Mouse (Mus musculus): Measurements from ENCODE around the gene Cmya5. TPM values are rescaled to one million over a fixed set of nuclear protein-coding genes. Genes with fewer than 3 reads are reported as not detected.

The Cmya5 gene
- polyA plus RNA-seq, 1 experiment = 0.04 TPM

DNA sequence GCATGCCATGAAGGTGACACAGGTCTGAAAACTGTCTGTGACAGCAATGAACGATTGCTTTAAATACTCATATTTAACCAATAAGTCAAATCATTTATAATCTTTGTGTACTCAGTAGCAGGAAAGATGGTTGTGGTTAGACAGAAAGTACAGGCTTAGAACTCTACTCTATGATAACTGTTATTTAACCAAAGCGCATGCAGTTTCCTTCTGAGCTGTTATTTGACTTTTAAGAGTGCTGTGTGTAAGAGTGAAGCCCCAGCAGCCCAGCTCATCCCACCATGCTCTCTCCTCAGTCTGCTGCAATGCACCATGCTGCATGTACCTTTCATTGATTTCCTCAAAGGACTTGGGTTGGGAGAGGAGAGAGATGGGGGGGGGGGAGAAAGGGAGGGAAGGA, 63.7 kb downstream of the Cmya5 start:
- no peaks in the 10 kb centered on the region for H3K4me1 ChIP-seq (ENCODE audit: control insufficient read depth, insufficient read depth, low read length)
- H3K9ac ChIP-seq (ENCODE audit: low read depth, poor library complexity, severe bottlenecking) = no peak overlapping the region
- H3K9me3 ChIP-seq (replicated peaks; ENCODE audit: control insufficient read depth, insufficient read depth, low read length, poor library complexity, severe bottlenecking) = no peaks in the 10 kb centered on the region; the same call in 1 of the 2 replicates
- H3K4me3 ChIP-seq (ENCODE audit: low read depth, low read length) = no peak overlapping the region
- no peak overlapping the region for H3K27ac ChIP-seq (ENCODE audit: insufficient read depth, low read length)
- no peak for TF ChIP-seq CTCF (IDR thresholded peaks at IDR 0.05; ENCODE audit: low read depth, low read length)
- no peak for TF ChIP-seq POLR2A (IDR thresholded peaks at IDR 0.05; ENCODE audit: insufficient read depth, low read length)
- no peak for TF ChIP-seq EP300 (IDR thresholded peaks at IDR 0.05; ENCODE audit: insufficient read depth, low read depth, low read length)
- H3K36me3 ChIP-seq (ENCODE audit: control insufficient read depth, insufficient read depth, low read length, poor library complexity, severe bottlenecking) = no peaks in the 10 kb centered on the region
- no peaks in the 10 kb centered on the region for H3K27me3 ChIP-seq (ENCODE audit: control insufficient read depth, insufficient read depth, low read length, poor library complexity, severe bottlenecking)

DNA sequence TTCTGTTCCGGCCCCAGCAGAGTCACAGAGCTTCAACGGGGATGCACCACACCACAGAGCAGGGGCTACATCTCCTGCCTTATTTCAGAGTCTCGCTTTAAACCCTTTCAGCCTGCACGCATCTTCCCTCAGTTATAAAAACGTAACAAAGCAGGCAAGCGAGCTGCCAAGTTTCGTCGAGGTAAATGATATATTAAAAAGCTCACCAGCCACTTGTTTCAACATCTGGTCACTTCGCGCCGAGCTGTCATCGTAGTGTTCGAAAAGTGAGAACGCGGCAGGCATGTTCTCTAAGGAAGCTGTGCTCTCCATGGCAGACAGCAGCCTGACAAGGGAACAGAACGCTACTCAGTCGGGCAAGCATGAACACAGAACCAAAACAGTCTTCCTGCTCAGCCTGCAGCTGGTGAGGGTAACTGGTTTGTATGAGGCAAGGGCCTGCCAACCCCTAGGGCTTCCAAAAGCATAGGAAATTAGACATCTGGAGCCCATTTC, 70.3 kb downstream of the Cmya5 start:
- no peak for TF ChIP-seq EP300 (IDR thresholded peaks at IDR 0.05; ENCODE audit: insufficient read depth, low read depth, low read length)
- no peak for TF ChIP-seq CTCF (IDR thresholded peaks at IDR 0.05; ENCODE audit: low read depth, low read length)
- TF ChIP-seq POLR2A (IDR thresholded peaks at IDR 0.05; ENCODE audit: insufficient read depth, low read length) = no peak
- H3K4me1 ChIP-seq (ENCODE audit: control insufficient read depth, insufficient read depth, low read length) = no peaks in the 10 kb centered on the region
- no peaks in the 10 kb centered on the region; the same call in 1 of the 2 replicates for H3K9me3 ChIP-seq (replicated peaks; ENCODE audit: control insufficient read depth, insufficient read depth, low read length, poor library complexity, severe bottlenecking)
- H3K4me3 ChIP-seq (ENCODE audit: low read depth, low read length) = no peak overlapping the region
- H3K36me3 ChIP-seq (ENCODE audit: control insufficient read depth, insufficient read depth, low read length, poor library complexity, severe bottlenecking) = no peaks in the 10 kb centered on the region
- no peaks in the 10 kb centered on the region; the same call in 1 of the 2 replicates for H3K27me3 ChIP-seq (ENCODE audit: control insufficient read depth, insufficient read depth, low read length, poor library complexity, severe bottlenecking)
- no peak overlapping the region for H3K27ac ChIP-seq (ENCODE audit: insufficient read depth, low read length)
- H3K9ac ChIP-seq (ENCODE audit: low read depth, poor library complexity, severe bottlenecking) = no peak overlapping the region

DNA sequence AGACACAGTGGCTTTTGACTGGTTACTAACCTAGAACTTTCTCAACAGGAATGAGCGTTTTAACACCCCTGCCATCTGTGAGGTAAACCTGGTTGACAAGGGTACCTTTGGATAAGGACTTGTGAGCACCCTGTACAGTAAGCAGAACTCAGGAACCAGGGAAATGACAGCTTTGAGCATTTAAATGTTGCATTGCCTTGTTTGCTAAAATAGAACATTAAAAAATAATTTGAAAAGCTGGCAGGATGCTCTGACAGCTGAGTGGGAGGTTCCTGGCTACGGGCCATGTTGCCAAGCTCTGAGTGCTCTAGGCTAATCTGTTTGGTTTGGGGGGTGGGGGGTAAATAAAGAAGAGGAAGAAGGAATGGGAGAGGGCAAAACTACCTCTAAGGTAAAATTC, 70.9 kb downstream of the Cmya5 start:
- H3K9me3 ChIP-seq (replicated peaks; ENCODE audit: control insufficient read depth, insufficient read depth, low read length, poor library complexity, severe bottlenecking) = no peaks in the 10 kb centered on the region; the same call in 1 of the 2 replicates
- no peaks in the 10 kb centered on the region for H3K36me3 ChIP-seq (ENCODE audit: control insufficient read depth, insufficient read depth, low read length, poor library complexity, severe bottlenecking)

GRCm38 (mm10) chr13:93072871-93073411, 71.6 kb downstream of the Cmya5 start:
- Histone ChIP-seq H3K27me3 (ENCODE audit: control insufficient read depth, insufficient read depth, low read length, poor library complexity, severe bottlenecking) (no peaks in the 10 kb centered on the region; the same call in 1 of the 2 replicates), H3K27ac (ENCODE audit: insufficient read depth, low read length) (no peak overlapping the region), H3K36me3 (ENCODE audit: control insufficient read depth, insufficient read depth, low read length, poor library complexity, severe bottlenecking) (no peaks in the 10 kb centered on the region), H3K4me1 (ENCODE audit: control insufficient read depth, insufficient read depth, low read length) (no peaks in the 10 kb centered on the region), H3K4me3 (ENCODE audit: low read depth, low read length) (no peak overlapping the region), H3K9me3 (replicated peaks; ENCODE audit: control insufficient read depth, insufficient read depth, low read length, poor library complexity, severe bottlenecking) (no peaks in the 10 kb centered on the region; the same call in 1 of the 2 replicates), H3K9ac (ENCODE audit: low read depth, poor library complexity, severe bottlenecking) (no peak overlapping the region)
- TF ChIP-seq POLR2A (IDR thresholded peaks at IDR 0.05; ENCODE audit: insufficient read depth, low read length) (no peak), CTCF (IDR thresholded peaks at IDR 0.05; ENCODE audit: low read depth, low read length) (no peak), EP300 (IDR thresholded peaks at IDR 0.05; ENCODE audit: insufficient read depth, low read depth, low read length) (no peak)

More for the DNA sequence above, 70.9 kb downstream of the Cmya5 start:
- Histone ChIP-seq H3K27me3 (ENCODE audit: control insufficient read depth, insufficient read depth, low read length, poor library complexity, severe bottlenecking) (no peaks in the 10 kb centered on the region; the same call in 1 of the 2 replicates), H3K27ac (ENCODE audit: insufficient read depth, low read length) (no peak overlapping the region), H3K9ac (ENCODE audit: low read depth, poor library complexity, severe bottlenecking) (no peak overlapping the region), H3K4me1 (ENCODE audit: control insufficient read depth, insufficient read depth, low read length) (no peaks in the 10 kb centered on the region), H3K4me3 (ENCODE audit: low read depth, low read length) (no peak overlapping the region)
- TF ChIP-seq CTCF (IDR thresholded peaks at IDR 0.05; ENCODE audit: low read depth, low read length) (no peak), POLR2A (IDR thresholded peaks at IDR 0.05; ENCODE audit: insufficient read depth, low read length) (no peak), EP300 (IDR thresholded peaks at IDR 0.05; ENCODE audit: insufficient read depth, low read depth, low read length) (no peak)

DNA sequence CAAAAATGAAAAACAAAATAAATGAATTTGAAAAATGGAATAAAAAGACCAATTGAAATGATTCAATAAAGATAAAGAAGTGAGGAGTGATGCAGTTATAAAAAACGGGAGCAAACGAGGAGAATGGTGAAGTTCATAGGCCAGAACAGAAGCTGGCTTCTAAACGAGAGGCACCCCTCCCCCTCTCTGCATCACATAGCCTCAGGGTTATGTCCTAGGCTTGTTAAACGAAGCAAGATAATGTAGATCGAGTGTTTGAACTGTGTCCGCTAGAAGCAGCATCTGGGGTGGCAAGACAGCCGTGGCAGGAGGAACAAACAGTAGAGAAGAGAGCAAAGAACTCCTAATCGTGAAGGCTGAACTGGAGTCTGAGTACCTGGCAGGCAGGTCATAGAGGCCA, 74.1 kb downstream of the Cmya5 start:
- H3K4me3 ChIP-seq (ENCODE audit: low read depth, low read length) = no peak overlapping the region
- TF ChIP-seq EP300 (IDR thresholded peaks at IDR 0.05; ENCODE audit: insufficient read depth, low read depth, low read length) (no peak), POLR2A (IDR thresholded peaks at IDR 0.05; ENCODE audit: insufficient read depth, low read length) (no peak), CTCF (IDR thresholded peaks at IDR 0.05; ENCODE audit: low read depth, low read length) (no peak)
- no peaks in the 10 kb centered on the region for H3K9me3 ChIP-seq (replicated peaks; ENCODE audit: control insufficient read depth, insufficient read depth, low read length, poor library complexity, severe bottlenecking)
- H3K36me3 ChIP-seq (ENCODE audit: control insufficient read depth, insufficient read depth, low read length, poor library complexity, severe bottlenecking) = no peaks in the 10 kb centered on the region
- H3K9ac ChIP-seq (ENCODE audit: low read depth, poor library complexity, severe bottlenecking) = no peak overlapping the region
- no peaks in the 10 kb centered on the region for H3K4me1 ChIP-seq (ENCODE audit: control insufficient read depth, insufficient read depth, low read length)
- H3K27me3 ChIP-seq (ENCODE audit: control insufficient read depth, insufficient read depth, low read length, poor library complexity, severe bottlenecking) = no peaks in the 10 kb centered on the region; the same call in 1 of the 2 replicates
- H3K27ac ChIP-seq (ENCODE audit: insufficient read depth, low read length) = no peak overlapping the region

DNA sequence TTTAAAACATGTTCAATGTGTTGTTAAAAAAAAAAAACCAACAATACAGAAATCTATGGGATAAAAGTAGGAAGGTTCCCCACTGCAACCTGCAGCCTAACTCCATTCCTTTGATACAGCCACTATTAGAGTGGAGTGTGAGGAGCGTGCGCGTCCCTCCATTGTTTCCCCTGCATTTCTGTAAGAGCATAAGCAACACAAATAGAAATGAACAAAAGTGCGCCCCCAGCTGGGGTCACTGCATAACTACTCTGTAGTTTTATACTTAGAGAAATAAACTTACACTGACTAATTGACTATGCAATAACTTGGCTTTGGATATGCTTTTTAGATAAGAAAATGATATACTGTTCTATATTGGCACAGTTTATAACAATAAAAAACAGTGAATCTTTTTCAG, 75.0 kb downstream of the Cmya5 start:
- Histone ChIP-seq H3K36me3 (ENCODE audit: control insufficient read depth, insufficient read depth, low read length, poor library complexity, severe bottlenecking) (no peaks in the 10 kb centered on the region), H3K9me3 (replicated peaks; ENCODE audit: control insufficient read depth, insufficient read depth, low read length, poor library complexity, severe bottlenecking) (no peaks in the 10 kb centered on the region), H3K27ac (ENCODE audit: insufficient read depth, low read length) (no peak overlapping the region), H3K4me3 (ENCODE audit: low read depth, low read length) (no peak overlapping the region), H3K9ac (ENCODE audit: low read depth, poor library complexity, severe bottlenecking) (no peak overlapping the region), H3K4me1 (ENCODE audit: control insufficient read depth, insufficient read depth, low read length) (no peaks in the 10 kb centered on the region), H3K27me3 (ENCODE audit: control insufficient read depth, insufficient read depth, low read length, poor library complexity, severe bottlenecking) (no peaks in the 10 kb centered on the region; the same call in 1 of the 2 replicates)
- no peak for TF ChIP-seq CTCF (IDR thresholded peaks at IDR 0.05; ENCODE audit: low read depth, low read length)

Measured in ES-Bruce4 (cell line).